Mouse (Mus musculus): ENCODE measurements around the gene Zfp239. TPM values are rescaled to one million over a fixed set of nuclear protein-coding genes. Genes with fewer than 3 reads are reported as not detected.

Zfp239 gene
- polyA plus RNA-seq, 1 experiment: 2.2 TPM

GRCm38 (mm10) chr6:117916737-117917426 is 55.0 kb downstream of the Zfp239 start:
- no peak for TF ChIP-seq GATA1 (IDR thresholded peaks at IDR 0.05; ENCODE audit: low read length)

- TF ChIP-seq GATA1 (IDR thresholded peaks at IDR 0.05; ENCODE audit: low read length): no peak
These were observed 55.7 kb downstream of the Zfp239 start for GRCm38 (mm10) chr6:117917576-117917975.

- no peak for TF ChIP-seq GATA1 (IDR thresholded peaks at IDR 0.05; ENCODE audit: low read length)
These were observed 56.1 kb downstream of the Zfp239 start for GRCm38 (mm10) chr6:117918043-117918442.

GRCm38 (mm10) chr6:117920659-117921640 is 59.0 kb downstream of the Zfp239 start:
- no peak for TF ChIP-seq GATA1 (IDR thresholded peaks at IDR 0.05; ENCODE audit: low read length)

GRCm38 (mm10) chr6:117922041-117922440 is 60.1 kb downstream of the Zfp239 start:
- no peak for TF ChIP-seq GATA1 (IDR thresholded peaks at IDR 0.05; ENCODE audit: low read length)

Other genes with a start within 250 kb of the Zfp239 start
- 13.2 and 16.7 TPM in 2 replicates for gene Zfp637, start 20.9 kb upstream of the Zfp239 start, polyA plus RNA-seq (2012)
- 194 and 244 TPM in 2 replicates for gene Hnrnpf, start 38.2 kb downstream of the Zfp239 start, polyA plus RNA-seq (2012)
- not detected in 2 replicates for gene Fxyd4, start 75.6 kb downstream of the Zfp239 start, polyA plus RNA-seq (2012)
- not detected in 2 replicates for gene Rasgef1a, start 149.3 kb downstream of the Zfp239 start, polyA plus RNA-seq (2012)